Mouse (Mus musculus): ENCODE data around the gene Hba-a2. TPM values are rescaled to one million over a fixed set of nuclear protein-coding genes. Genes with fewer than 3 reads are reported as not detected.

Hba-a2 gene
- total and polyA plus RNA-seq, 2 experiments from 2014 or later, result 1,214 to 2,070 TPM

DNA sequence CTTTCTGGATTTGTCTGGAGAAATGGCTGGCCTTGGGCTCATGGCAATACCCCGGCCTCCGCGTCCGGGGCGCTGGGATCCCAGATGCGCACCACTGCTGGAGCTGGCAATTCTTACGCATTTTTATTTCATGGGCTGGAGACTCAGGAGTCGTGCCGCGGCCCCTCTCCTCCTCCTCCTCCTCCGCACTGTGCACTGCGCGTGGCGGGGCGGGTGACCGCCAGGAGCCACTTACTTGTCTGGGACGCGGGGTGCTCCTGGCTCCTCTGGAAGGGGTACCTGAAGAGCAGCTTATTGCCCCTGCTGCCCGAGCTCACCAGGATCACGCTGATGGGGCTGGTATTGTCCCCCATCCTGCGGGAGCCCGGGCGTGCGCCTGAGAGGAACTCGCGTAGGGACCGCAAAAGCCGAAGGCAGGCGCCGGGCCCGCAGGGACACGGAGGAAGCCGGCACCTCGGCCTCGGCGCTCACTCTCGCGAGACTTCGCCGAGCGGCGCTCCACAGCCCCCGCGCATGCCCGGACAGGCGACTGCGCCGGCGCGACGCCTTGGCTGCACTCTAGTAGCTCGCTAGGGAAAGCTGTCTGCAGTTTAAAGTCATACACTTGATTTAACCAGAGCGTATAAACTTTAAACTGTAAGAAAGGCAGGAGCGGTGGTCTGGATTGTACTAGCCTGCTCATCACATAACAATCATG lies 29.0 kb upstream of the Hba-a2 start, which contains the start of gene Nprl3:
Nprl3 (minus strand) TSS at position 520 of the 697 bp plus-strand sequence.
- H3K27ac ChIP-seq (ENCODE audit: low read depth, low read length), result peak within 1 kb of the TSS; percentile 92
- WGBS, result under 1% methylated on average over 54 of the region's 54 CpGs
- H3K4me3 ChIP-seq (ENCODE audit: low read depth, low read length), result peak within 1 kb of the TSS; percentile 61
- H3K9ac ChIP-seq (replicated peaks; ENCODE audit: low read length, poor library complexity, severe bottlenecking), result peak within 1 kb of the TSS; percentile 92
- DNase-seq (ENCODE audit: low spot score) (peak; percentile 97), ATAC-seq (ENCODE audit: low FRiP score) (peak; percentile 99)
- no peaks in the 10 kb centered on the region for H3K4me1 ChIP-seq (ENCODE audit: insufficient read depth, low read length)
- no peaks in the 10 kb centered on the region for H3K9me3 ChIP-seq (ENCODE audit: low read length)
- peaks cover 6% of the 10 kb centered on the region for H3K36me3 ChIP-seq (ENCODE audit: insufficient read depth, low read length)
- peak; percentile 20; the same call in 1 of the 2 replicates for TF ChIP-seq CTCF (IDR thresholded peaks at IDR 0.05)
- H3K27me3 ChIP-seq (ENCODE audit: insufficient read depth, low read length), result no peaks in the 10 kb centered on the region
- H3K4me2 ChIP-seq (ENCODE audit: low read depth, low read length, poor library complexity, severe bottlenecking), result peak within 1 kb of the TSS; percentile 58

DNA sequence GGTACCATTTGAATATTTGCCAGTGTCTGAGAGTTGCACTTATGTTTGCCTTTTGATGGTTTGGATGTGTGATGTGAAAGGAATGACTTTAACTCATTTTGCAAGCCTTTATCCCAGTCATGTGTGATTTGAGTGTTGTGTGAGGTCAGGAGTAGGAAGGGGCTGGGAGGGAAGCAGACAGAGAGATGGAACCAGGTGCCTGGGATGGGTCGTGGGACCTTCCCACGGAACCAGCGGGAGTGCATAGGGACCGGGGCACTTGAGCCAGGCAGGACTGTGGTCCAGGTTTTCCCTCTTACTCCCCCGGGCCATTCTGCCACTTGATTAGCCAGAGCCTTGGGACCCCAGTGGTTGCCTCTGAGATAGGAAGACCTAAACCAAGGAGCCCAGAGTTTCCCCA lies 28.3 kb upstream of the Hba-a2 start:
- H3K27ac ChIP-seq (ENCODE audit: low read depth, low read length), result peak overlapping the region; percentile 92
- peak; percentile 29 for ATAC-seq (ENCODE audit: low FRiP score)
- H3K4me3 ChIP-seq (ENCODE audit: low read depth, low read length), result peak overlapping the region; percentile 61
- WGBS, result 29% methylated on average over 5 of the region's 5 CpGs
- TF ChIP-seq CTCF (IDR thresholded peaks at IDR 0.05), result no peak
- peak overlapping the region; percentile 58 for H3K4me2 ChIP-seq (ENCODE audit: low read depth, low read length, poor library complexity, severe bottlenecking)
- no peaks in the 10 kb centered on the region for H3K9me3 ChIP-seq (ENCODE audit: low read length)
- H3K9ac ChIP-seq (replicated peaks; ENCODE audit: low read length, poor library complexity, severe bottlenecking), result peak overlapping the region; percentile 46
- H3K4me1 ChIP-seq (ENCODE audit: insufficient read depth, low read length), result no peaks in the 10 kb centered on the region
- no peaks in the 10 kb centered on the region for H3K27me3 ChIP-seq (ENCODE audit: insufficient read depth, low read length)
- DNase-seq (ENCODE audit: low spot score), result no peak
- H3K36me3 ChIP-seq (ENCODE audit: insufficient read depth, low read length), result 0 out of 2 replicates have a peak, but pooled peaks cover under 1% of the 10 kb centered on the region

DNA sequence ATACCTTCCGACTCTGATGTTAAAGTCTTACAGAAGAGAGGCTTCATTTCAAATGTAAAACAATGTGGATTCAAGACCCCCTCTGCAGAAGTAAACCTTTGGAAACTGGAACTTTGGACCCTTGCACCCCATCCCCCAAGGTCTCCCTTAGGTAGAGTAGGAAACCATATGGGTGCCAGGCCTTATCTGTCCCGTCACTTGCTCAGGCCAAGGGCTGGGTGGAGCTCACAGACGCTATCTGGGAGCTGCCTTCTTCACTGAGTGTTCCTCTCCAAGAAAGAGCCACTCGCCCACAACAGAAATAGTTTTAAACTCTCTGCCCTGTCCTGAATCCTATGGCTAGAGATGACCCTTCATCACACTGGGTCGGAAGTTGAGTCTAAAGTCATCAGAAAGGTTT lies 27.3 kb upstream of the Hba-a2 start:
- no peak for DNase-seq (ENCODE audit: low spot score)
- 82% methylated on average over 5 of the region's 5 CpGs for WGBS
- no peak for ATAC-seq (ENCODE audit: low FRiP score)

DNA sequence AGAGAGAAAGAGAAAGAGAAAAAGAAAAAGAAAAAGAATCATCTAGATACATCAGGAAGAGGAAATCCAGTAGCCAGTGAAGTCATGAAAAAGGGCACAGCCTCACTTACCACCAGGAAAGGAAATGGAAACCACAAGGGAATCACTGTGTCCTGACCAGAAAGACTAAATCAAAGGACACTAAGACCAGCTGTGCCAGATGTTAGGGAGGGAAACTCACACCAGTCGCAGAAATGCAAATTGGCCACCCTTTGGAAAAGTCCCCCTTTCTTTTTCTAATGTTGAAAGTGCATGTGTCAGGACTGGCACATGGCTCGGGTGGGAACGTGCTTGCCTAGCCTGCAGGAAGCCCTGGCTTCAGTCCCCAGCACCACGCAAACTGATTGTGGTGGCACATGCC lies 25.1 kb upstream of the Hba-a2 start:
- H3K4me3 ChIP-seq (ENCODE audit: low read depth, low read length), result no peak overlapping the region
- ATAC-seq (ENCODE audit: low FRiP score), result no peak
- H3K36me3 ChIP-seq (ENCODE audit: insufficient read depth, low read length), result no peaks in the 10 kb centered on the region
- H3K9ac ChIP-seq (replicated peaks; ENCODE audit: low read length, poor library complexity, severe bottlenecking), result no peak overlapping the region
- no peaks in the 10 kb centered on the region for H3K4me1 ChIP-seq (ENCODE audit: insufficient read depth, low read length)
- 49% methylated on average over 4 of the region's 4 CpGs for WGBS
- H3K27ac ChIP-seq (ENCODE audit: low read depth, low read length), result no peak overlapping the region
- no peak for DNase-seq (ENCODE audit: low spot score)
- no peak for TF ChIP-seq CTCF (IDR thresholded peaks at IDR 0.05)
- H3K27me3 ChIP-seq (ENCODE audit: insufficient read depth, low read length), result no peaks in the 10 kb centered on the region
- H3K9me3 ChIP-seq (ENCODE audit: low read length), result no peaks in the 10 kb centered on the region
- no peak overlapping the region for H3K4me2 ChIP-seq (ENCODE audit: low read depth, low read length, poor library complexity, severe bottlenecking)

More for the DNA sequence above, 27.3 kb upstream of the Hba-a2 start:
- no peaks in the 10 kb centered on the region for H3K4me1 ChIP-seq (ENCODE audit: insufficient read depth, low read length)
- TF ChIP-seq CTCF (IDR thresholded peaks at IDR 0.05), result no peak
- no peaks in the 10 kb centered on the region for H3K27me3 ChIP-seq (ENCODE audit: insufficient read depth, low read length)
- H3K9ac ChIP-seq (replicated peaks; ENCODE audit: low read length, poor library complexity, severe bottlenecking), result no peak overlapping the region
- no peak overlapping the region for H3K4me2 ChIP-seq (ENCODE audit: low read depth, low read length, poor library complexity, severe bottlenecking)
- H3K36me3 ChIP-seq (ENCODE audit: insufficient read depth, low read length), result no peaks in the 10 kb centered on the region
- no peak overlapping the region for H3K4me3 ChIP-seq (ENCODE audit: low read depth, low read length)
- no peaks in the 10 kb centered on the region for H3K9me3 ChIP-seq (ENCODE audit: low read length)
- no peak overlapping the region for H3K27ac ChIP-seq (ENCODE audit: low read depth, low read length)

DNA sequence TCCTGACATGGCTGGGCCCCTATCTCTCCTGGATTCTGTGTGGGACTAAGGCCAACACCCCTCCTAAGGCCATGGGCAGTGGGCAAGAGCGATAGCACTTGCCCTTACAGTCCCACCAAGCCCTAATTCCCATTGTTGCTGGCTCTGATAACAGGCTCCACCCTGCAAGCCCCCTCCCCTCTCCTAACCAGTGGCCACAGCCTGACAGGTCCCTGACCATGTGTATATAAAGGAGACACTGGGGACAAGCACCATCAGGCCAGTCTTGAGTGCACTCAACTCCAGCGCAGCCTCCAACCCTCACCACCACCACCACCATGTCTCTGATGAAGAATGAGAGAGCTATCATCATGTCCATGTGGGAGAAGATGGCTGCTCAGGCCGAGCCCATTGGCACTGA lies 19.9 kb upstream of the Hba-a2 start, which contains the start of gene Hba-x:
Hba-x (plus strand) TSS at position 54 of the 400 bp plus-strand sequence.
- ATAC-seq (ENCODE audit: low FRiP score), result no peak
- Histone ChIP-seq H3K36me3 (ENCODE audit: insufficient read depth, low read length) (no peaks in the 10 kb centered on the region), H3K27ac (ENCODE audit: low read depth, low read length) (no peak within 1 kb of the TSS), H3K4me2 (ENCODE audit: low read depth, low read length, poor library complexity, severe bottlenecking) (no peak within 1 kb of the TSS), H3K4me1 (ENCODE audit: insufficient read depth, low read length) (no peaks in the 10 kb centered on the region), H3K9me3 (ENCODE audit: low read length) (no peaks in the 10 kb centered on the region), H3K27me3 (ENCODE audit: insufficient read depth, low read length) (no peaks in the 10 kb centered on the region), H3K9ac (replicated peaks; ENCODE audit: low read length, poor library complexity, severe bottlenecking) (no peak within 1 kb of the TSS), H3K4me3 (ENCODE audit: low read depth, low read length) (no peak within 1 kb of the TSS)
- WGBS, result 71% methylated on average over 3 of the region's 3 CpGs
- TF ChIP-seq CTCF (IDR thresholded peaks at IDR 0.05), result no peak
- DNase-seq (ENCODE audit: low spot score), result no peak

DNA sequence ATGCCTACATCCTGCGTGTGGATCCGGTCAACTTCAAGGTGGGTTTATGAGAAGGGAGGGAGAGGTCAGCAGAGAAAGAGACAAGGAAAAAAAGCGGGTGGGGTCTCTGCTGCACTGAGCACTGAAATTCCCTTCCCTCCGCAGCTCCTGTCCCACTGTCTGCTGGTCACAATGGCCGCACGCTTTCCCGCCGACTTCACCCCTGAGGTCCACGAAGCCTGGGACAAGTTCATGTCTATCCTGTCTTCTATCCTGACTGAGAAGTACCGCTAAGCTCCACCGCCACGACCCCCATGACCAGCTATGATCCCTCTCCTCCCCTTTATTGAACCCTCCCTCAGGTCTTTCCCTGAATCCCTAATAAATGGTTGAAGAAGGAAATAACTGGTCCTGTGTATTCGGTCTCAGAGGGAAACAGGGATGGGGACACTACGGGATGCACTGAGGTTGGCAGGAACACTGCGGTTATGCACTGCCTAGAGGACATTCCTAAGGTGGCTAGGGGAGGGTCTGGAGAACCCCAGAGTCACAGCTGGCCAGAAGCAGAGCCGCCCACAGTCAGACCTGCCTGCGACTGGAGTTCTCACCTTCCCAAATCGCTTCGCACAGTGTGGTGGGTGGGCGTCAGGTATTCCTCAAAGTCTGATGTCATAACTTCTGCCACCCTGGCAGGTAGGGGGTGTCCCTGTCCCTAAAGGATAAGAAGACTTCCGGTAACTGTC lies 18.4 kb upstream of the Hba-a2 start:
- no peak overlapping the region for H3K4me3 ChIP-seq (ENCODE audit: low read depth, low read length)
- no peak overlapping the region for H3K4me2 ChIP-seq (ENCODE audit: low read depth, low read length, poor library complexity, severe bottlenecking)
- WGBS, result 82% methylated on average over 21 of the region's 21 CpGs
- H3K9ac ChIP-seq (replicated peaks; ENCODE audit: low read length, poor library complexity, severe bottlenecking), result no peak overlapping the region
- no peak for TF ChIP-seq CTCF (IDR thresholded peaks at IDR 0.05)
- H3K4me1 ChIP-seq (ENCODE audit: insufficient read depth, low read length), result no peaks in the 10 kb centered on the region
- H3K36me3 ChIP-seq (ENCODE audit: insufficient read depth, low read length), result no peaks in the 10 kb centered on the region
- H3K27me3 ChIP-seq (ENCODE audit: insufficient read depth, low read length), result no peaks in the 10 kb centered on the region
- H3K9me3 ChIP-seq (ENCODE audit: low read length), result no peaks in the 10 kb centered on the region
- ATAC-seq (ENCODE audit: low FRiP score), result no peak
- DNase-seq (ENCODE audit: low spot score), result no peak
- H3K27ac ChIP-seq (ENCODE audit: low read depth, low read length), result no peak overlapping the region

Measured in midbrain, postnatal 0 days (tissue).